Mouse (Mus musculus) retina, postnatal 7 days (tissue): ENCODE results near the gene Kctd20.

Source experiments
- DNase-seq: peaks from one replicate; pipeline ENCODE4 v3.0.0-alpha.2; 2012; ENCODE audit warnings: low read depth, low spot score

Kctd20 gene

DNA sequence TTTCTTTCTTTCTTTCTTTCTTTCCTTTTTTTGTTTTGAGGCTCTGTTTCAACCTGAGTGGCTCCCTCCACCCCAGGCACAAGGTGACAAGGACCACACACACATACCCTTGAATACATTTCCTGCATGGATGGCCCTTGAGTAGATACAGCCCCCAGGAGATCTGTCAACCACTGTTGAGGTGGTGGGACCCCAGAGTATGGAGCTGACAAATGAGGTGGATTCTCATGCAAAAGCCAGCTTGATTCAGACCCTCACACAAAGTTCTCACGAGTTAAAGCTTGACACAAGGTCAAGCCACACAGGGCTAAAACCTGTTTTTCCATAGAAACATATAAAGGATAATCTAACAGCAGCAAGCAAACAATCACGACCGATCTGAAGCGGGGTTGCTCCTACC, 19.5 kb upstream of the Kctd20 start:
- DNase-seq: no peak

DNA sequence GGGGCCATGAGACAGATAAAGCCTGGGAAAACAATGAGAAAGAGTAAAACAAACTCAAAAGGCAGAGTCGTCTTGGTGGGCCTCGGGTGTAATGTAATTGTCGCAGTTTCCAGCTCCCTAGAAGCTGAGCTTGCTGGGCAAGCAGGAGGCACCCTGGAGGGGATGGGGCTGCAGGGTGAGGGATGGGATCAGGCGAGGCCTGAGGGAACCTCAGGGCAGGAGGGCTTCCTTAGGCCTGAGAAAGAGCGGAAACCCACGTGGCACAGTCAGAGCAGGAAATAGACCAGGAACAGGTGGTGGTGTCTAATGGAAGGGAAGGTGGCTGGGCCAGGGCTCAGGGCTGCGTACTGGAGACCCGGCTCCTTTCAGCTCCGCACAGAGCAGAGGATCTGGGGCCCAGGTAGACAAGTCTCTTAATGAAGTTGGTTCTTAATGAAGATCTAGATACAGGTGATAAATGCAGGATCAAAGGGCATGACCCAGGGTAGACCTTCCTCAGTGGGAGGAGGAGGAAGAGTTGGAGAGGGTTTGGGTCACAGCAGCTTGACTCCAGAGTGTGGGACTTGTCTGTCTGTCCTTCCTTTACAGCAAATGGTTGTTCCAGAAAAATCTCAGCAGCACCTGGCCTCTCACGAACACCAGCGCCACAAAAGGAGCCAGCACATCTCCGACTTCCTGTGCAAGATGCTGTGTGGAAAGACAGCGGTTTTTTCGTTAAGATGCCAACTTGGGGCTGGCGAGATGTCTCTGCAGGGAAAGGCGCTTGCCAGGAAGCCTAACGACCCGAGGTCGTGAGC, 17.4 kb upstream of the Kctd20 start:
- no peak for DNase-seq

DNA sequence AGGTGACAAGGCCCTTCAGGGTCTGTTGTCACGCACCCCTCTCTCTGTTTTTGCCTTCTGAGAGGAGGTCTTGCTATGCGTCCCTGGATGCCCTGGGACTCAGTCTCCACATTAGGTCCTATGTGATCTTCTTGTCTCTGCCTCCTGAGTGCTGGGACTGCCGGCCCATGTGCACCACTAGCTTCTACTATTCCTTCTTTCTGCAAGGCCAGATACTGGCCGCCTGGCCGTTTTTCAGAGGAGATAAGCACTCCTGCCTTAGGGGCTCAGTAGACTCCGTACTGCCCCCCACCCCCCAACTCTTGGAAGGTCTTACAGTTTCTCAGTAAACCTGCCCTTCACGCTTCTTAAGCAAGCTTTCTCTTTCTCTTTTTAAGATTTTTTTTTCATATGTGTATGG, 15.6 kb upstream of the Kctd20 start:
- no peak for DNase-seq

GRCm38 (mm10) chr17:28936622-28937345, 15.0 kb upstream of the Kctd20 start:
- DNase-seq: no peak

GRCm38 (mm10) chr17:28940776-28941555, 10.8 kb upstream of the Kctd20 start:
- DNase-seq: peak; percentile 34

DNA sequence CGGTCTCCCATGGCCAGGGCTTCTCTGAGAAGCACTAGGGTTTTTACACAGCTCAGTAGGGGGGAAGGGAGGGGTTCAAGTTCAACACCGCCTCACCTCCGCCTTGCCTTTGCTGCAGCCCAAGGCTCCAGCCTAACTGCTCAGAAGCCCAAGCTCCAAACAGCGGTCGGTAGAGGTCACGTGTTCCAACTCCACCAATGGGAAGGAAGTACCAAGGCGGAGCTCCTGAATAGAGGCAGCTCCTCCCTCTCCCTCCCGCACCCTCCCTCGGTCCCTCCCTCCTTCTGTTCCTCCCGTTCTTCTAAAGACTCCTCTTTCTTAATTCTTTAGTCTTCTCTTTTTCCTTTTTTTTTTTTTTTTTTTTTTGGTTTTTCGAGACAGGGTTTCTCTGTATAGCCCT, 9.6 kb upstream of the Kctd20 start:
- no peak for DNase-seq

GRCm38 (mm10) chr17:28943740-28944139, 8.0 kb upstream of the Kctd20 start, which contains the start of gene Pxt1:
TSS of gene Pxt1 (minus strand) at chr17:28943840.
- no peak for DNase-seq

DNA sequence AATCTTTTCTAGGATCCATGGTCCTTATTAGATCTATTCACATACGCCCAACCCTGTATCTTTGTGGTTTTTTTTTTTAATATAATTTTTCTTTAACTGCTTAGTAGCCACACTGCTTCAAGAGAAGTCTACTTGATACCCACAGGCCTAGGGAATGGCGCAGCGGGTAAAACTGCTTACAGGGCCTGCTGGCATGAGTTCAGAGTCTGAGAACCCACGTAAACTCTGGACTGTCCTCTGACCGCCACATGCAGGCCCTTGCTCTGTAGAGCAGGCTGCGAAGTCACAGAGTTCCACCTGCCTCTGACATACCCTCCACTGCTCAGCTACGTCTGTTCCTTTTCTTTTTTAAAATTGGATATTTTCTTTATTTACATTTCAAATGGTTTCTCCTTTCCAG, 7.3 kb upstream of the Kctd20 start:
- DNase-seq: no peak

DNA sequence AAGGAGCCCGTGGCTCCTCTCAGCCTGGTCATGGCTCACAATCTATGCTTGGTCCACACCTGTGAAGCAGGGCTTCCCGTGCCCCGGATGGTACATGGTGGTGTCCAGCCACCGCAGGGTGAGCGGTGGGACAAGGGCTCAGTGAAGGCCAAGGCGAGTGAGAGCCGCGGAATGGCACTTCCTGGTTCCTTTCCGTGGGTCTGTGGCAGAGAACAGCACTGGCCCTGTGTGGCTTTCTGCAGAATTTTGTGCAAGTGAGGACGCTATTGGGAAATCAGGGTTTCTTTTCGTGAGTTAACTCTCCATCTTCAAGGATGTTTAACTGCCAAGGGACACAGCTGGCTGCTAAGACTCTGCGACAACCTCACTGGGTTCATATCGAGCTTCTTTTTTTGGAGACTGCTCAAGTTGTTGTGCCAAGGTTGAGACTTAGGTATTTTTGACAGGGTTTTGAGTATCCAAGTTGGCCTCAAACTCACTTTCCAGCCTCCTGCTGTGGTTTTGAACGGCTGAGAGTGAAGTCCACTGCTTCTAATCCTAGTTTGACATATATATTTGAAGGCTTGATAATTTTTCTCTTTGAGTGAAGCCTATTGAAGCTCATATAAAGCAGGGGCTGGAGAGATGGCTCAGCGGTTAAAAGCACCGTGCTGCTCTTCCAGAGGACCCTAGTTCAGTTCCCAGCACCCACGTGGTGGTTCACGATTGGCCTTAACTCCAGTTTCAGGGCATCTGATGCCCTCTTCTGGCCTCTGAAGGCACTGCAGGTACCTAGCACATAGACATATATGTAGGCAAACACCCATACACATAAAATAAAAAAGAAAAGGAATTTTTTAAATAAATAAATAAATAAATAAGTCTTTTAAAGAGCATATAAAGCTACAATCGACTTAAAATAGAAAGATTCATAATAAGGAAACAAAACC, 4.5 kb upstream of the Kctd20 start:
- no peak for DNase-seq

GRCm38 (mm10) chr17:28948661-28949060, 3.1 kb upstream of the Kctd20 start:
- DNase-seq: no peak

DNA sequence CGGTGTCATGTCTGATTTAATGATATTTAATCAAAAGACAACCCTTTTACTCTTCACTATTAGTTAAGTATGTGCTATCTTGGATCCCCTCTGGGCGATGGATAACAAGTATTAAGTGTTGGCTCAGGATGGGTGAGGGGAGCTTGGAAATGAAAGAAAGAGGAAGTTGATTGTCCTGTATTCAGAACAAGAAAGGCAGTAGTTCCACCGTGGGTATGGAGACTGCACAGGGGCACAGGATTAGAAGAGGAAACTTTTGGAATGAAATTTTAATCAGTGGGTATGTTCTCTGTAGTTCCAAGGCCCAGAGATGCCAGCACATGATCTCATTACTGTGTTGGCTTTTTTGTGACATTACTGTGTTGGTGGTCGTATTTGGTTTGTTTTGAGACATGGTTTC, 999 bp upstream of the Kctd20 start:
- no peak for DNase-seq

DNA sequence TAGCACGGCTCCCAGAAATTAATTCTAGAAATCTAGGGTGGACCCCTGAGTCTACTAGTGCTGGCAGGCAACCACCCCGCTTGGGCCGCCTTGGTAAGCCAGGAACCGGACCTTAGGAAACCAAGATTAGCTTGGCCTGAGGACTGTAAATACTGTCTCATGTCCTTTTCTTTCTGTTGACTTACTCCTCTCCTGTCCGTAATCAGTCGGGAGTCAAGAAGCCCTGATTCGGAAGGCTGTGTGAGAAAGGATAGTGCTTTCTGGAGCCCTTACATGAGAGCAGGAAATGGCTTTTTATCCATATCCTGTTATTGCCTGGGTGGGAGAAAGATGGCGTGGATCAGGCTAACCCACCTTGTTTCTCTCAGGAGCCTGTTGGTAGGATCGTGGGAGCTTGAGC, 1.5 kb downstream of the Kctd20 start:
- no peak for DNase-seq

GRCm38 (mm10) chr17:28954416-28954815, 2.7 kb downstream of the Kctd20 start:
- DNase-seq: no peak

DNA sequence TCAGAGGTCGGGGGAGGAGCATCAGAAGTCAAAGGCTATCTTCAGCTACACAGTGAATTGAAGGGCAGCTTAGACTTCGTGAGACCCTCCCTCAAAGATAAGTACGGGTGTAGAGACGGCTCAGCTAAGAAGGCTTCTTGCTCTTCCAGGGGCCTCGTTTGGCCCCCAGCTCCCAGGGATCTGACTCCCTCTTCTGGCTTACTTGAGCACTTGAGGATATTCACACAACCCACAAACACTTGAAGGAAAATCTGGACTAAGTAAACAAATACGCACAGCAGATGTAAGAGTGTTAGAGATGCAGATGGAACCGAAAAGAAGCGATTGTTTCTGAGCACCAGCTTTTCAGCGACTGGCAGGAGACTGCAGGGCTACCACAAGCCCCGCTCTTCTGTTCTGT, 8.8 kb downstream of the Kctd20 start:
- DNase-seq: no peak

GRCm38 (mm10) chr17:28961596-28961995, 9.8 kb downstream of the Kctd20 start:
- DNase-seq: no peak

GRCm38 (mm10) chr17:28967021-28967610, 15.4 kb downstream of the Kctd20 start:
- no peak for DNase-seq

DNA sequence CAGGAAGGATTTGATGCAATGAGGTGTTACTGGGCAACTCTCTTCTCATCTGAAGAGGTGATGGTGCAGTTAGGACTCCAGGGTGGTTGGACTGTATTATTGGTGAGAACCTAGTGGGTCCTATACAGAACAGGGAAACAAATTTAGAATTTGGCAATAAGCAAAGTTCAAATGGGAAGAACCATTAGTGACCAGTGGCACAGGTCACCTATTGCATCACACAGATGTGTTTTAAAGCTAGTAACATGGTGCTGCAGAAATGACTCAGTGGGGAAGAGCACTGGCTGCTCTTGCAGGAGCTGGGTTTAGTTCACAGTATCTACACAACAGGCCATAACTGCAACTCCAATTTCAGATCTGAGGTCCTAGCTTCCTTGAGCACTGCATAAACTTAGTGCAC, 18.4 kb downstream of the Kctd20 start:
- no peak for DNase-seq

- no peak for DNase-seq
Observed at GRCm38 (mm10) chr17:28979091-28979490, 27.3 kb downstream of the Kctd20 start.

- no peak for DNase-seq
Observed at GRCm38 (mm10) chr17:28981081-28981480, 29.3 kb downstream of the Kctd20 start.

GRCm38 (mm10) chr17:28982591-28982990, 30.8 kb downstream of the Kctd20 start:
- no peak for DNase-seq
